Mouse (Mus musculus) limb, embryonic 14.5 days (tissue): ENCODE measurements around the gene Ildr1. TPM values are rescaled to one million over a fixed set of nuclear protein-coding genes. Genes with fewer than 3 reads are reported as not detected.

Experiments used
- ATAC-seq: fragments of 200-750 bp; cut with Nextera tagmentation; 2 replicates; pipeline ENCODE4 v1.8.0; 2017; ENCODE audit warnings: low read depth, moderate number of reproducible peaks, moderate TSS enrichment; ENCODE audit not compliant: low FRiP score
- DNase-seq: peaks from one replicate; pipeline ENCODE4 v3.0.0-alpha.2; 2015; ENCODE audit warnings: low spot score
- H3K27ac ChIP-seq: fragments of 300-500 bp; sonication (generic); replicated peaks from 2 replicates; pipeline ENCODE4 v1.5.1; 2014; ENCODE audit warnings: low read depth, mild to moderate bottlenecking, low read length, moderate library complexity, mixed read lengths
- H3K27me3 ChIP-seq: fragments of 300-500 bp; sonication (generic); 2 replicates; pipeline ENCODE4 v1.6.1; 2014; ENCODE audit warnings: low read length, mixed read lengths; ENCODE audit not compliant: control insufficient read depth, insufficient read depth
- H3K36me3 ChIP-seq: fragments of 300-500 bp; sonication (generic); 2 replicates; pipeline ENCODE4 v1.6.1; 2014; ENCODE audit warnings: mild to moderate bottlenecking, low read length, moderate library complexity, mixed read lengths; ENCODE audit not compliant: control insufficient read depth, insufficient read depth
- H3K4me1 ChIP-seq: fragments of 300-500 bp; sonication (generic); 2 replicates; pipeline ENCODE4 v1.6.1; 2014; ENCODE audit warnings: antibody characterized with exemption, low read length, mixed read lengths; ENCODE audit not compliant: control insufficient read depth, insufficient read depth
- H3K4me2 ChIP-seq: fragments of 300-500 bp; sonication (generic); replicated peaks from 2 replicates; pipeline ENCODE4 v1.6.1; 2014; ENCODE audit warnings: low read depth, mild to moderate bottlenecking, low read length, moderate library complexity; ENCODE audit not compliant: severe bottlenecking
- H3K4me3 ChIP-seq: fragments of 300-500 bp; sonication (generic); replicated peaks from 2 replicates; pipeline ENCODE4 v1.5.1; 2014; ENCODE audit warnings: low read length
- H3K9ac ChIP-seq: fragments of 300-500 bp; sonication (generic); 2 replicates; pipeline ENCODE4 v1.6.1; 2014; ENCODE audit warnings: mild to moderate bottlenecking, low read depth, low read length, moderate library complexity; ENCODE audit not compliant: severe bottlenecking
- H3K9me3 ChIP-seq: fragments of 300-500 bp; sonication (generic); 2 replicates; pipeline ENCODE4 v1.6.1; 2016; ENCODE audit warnings: low read length; ENCODE audit not compliant: control insufficient read depth
- POLR2A ChIP-seq: fragments of 200-500 bp; IDR thresholded peaks from 2 replicates; pipeline ENCODE4 v1.8.0; 2012; ENCODE audit warnings: inconsistent platforms, mild to moderate bottlenecking, moderate library complexity, borderline replicate concordance; ENCODE audit not compliant: insufficient read depth, insufficient read length; ENCODE audit errors: extremely low read depth
- WGBS: fragments of 180-500 bp; shearing (Covaris S2); extraction: QIAGEN DNeasy Blood & Tissue Kit; methylation state at CpG from one replicate; pipeline ENCODE4 v1.1.7; 2014; 5-methylcytosine and 5-hydroxymethylcytosine counted together
- polyA plus RNA-seq, 2 experiments: library from polyadenylated mRNA; depleted of rRNA in 1 of 2; stranded (reverse) in 1 of 2; unstranded in 1 of 2; fragments of >200 nt; fragmentation: Nextera tagmentation in 1 of 2; extraction: Ambion mirVana in 1 of 2; gene quantifications; 2 replicates each; pipeline versions ENCODE4 v1.2.1 to v1.2.3; 2012 to 2014

Ildr1 gene
- polyA plus RNA-seq, 2 experiments: 0.92 to 1.3 TPM

DNA sequence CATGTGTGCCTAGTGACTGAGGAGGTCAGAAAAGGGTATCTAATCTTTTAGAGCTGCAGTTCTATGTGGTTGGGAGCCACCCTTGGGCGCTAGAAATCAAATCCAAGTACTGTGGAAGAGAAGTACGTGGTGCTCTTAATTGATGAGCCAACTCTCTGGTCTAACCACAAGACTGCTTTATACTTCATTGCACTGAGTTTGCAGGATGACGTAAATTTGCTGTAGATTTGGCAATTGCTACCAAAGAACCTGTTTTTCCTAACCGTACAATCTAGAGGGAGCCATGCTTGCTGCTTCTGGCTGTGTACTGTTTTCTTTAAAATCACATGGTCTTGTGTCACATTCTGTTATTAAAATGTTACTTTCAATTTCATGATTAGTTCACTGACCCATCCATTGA is 37.9 kb upstream of the Ildr1 start:
- Histone ChIP-seq H3K9me3 (no peaks in the 10 kb centered on the region), H3K4me3 (no peak overlapping the region), H3K4me1 (no peaks in the 10 kb centered on the region), H3K4me2 (no peak overlapping the region), H3K36me3 (no peaks in the 10 kb centered on the region), H3K27ac (no peak overlapping the region), H3K9ac (no peak overlapping the region), H3K27me3 (no peaks in the 10 kb centered on the region)
- DNase-seq: no peak
- ATAC-seq: no peak
- 76% methylated on average over 4 of the region's 4 CpGs for WGBS
- TF ChIP-seq POLR2A: no peak

DNA sequence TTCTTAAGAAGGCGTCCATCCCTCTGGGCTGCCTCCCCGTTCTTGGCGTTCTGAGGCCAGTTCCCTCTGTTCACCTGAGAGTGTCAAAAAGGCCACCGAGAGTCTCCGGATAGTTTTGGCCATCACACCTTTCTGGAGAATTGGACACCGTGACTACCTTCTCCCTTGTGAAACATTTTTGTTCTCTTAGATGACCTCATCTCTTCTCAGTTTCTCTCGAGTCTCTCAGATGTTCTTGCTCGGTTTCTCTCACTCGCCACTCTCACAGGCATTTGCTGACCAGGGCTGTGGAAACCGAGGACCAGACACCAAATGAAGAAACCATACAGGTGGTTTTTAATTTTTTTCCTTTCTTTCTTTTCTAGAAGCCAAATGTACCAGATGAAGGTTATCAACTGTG is 32.4 kb upstream of the Ildr1 start:
- Histone ChIP-seq H3K27ac (no peak overlapping the region), H3K4me2 (no peak overlapping the region), H3K4me3 (no peak overlapping the region), H3K36me3 (no peaks in the 10 kb centered on the region), H3K27me3 (no peaks in the 10 kb centered on the region), H3K9ac (no peak overlapping the region), H3K9me3 (no peaks in the 10 kb centered on the region), H3K4me1 (no peaks in the 10 kb centered on the region)
- TF ChIP-seq POLR2A: no peak
- 85% methylated on average over 10 of the region's 10 CpGs for WGBS
- DNase-seq (no peak), ATAC-seq (no peak)

DNA sequence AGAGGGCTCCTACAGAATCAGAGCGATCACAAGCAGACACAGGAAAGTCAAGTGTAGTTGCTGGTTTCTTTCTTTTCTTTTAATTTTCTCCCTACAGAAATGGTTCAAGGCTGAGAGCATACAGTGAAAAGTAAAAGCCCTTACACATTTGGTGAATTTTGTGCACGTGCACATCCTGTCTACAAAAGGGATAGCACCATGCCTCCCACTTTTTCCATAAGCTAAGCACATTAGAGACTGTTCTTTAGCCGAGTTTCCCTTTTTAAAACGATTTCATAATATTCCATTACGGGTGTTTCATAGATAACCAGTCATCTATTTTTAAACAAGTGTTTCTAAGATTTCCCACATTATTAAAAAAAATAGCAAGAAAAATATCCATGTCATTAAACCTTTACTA is 30.3 kb upstream of the Ildr1 start:
- H3K27me3 ChIP-seq: no peaks in the 10 kb centered on the region
- no peaks in the 10 kb centered on the region for H3K36me3 ChIP-seq
- DNase-seq (no peak), ATAC-seq (no peak)
- no peaks in the 10 kb centered on the region for H3K9me3 ChIP-seq
- no peak overlapping the region for H3K4me3 ChIP-seq
- no peaks in the 10 kb centered on the region for H3K4me1 ChIP-seq
- 85% methylated on average over 5 of the region's 5 CpGs for WGBS
- no peak overlapping the region for H3K27ac ChIP-seq
- H3K4me2 ChIP-seq: no peak overlapping the region
- H3K9ac ChIP-seq: no peak overlapping the region
- TF ChIP-seq POLR2A: no peak

DNA sequence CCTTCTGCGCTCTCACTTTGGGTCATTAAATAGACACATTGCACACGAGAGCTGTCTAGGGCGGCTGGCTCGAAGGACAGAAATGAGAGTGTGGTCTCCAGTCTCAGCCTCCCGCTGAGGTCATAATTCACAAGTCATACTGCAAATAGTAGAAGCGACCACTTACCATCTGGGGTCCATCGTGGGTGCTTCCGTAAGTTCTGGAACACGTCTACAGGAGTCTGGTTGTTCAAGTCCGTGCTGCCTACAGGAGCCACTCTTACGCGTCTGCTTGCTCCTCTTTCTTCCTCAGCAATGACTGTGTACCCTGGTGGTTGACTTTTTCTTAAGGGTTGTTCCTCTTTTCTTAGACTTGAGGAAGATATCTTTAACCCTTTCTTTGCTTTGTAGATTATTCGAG is 28.0 kb upstream of the Ildr1 start, which contains the start of gene Cd86:
TSS of gene Cd86 (minus strand) at position 300 of the 400 bp plus-strand sequence.
- no peak for DNase-seq
- 83% methylated on average over 13 of the region's 13 CpGs for WGBS

DNA sequence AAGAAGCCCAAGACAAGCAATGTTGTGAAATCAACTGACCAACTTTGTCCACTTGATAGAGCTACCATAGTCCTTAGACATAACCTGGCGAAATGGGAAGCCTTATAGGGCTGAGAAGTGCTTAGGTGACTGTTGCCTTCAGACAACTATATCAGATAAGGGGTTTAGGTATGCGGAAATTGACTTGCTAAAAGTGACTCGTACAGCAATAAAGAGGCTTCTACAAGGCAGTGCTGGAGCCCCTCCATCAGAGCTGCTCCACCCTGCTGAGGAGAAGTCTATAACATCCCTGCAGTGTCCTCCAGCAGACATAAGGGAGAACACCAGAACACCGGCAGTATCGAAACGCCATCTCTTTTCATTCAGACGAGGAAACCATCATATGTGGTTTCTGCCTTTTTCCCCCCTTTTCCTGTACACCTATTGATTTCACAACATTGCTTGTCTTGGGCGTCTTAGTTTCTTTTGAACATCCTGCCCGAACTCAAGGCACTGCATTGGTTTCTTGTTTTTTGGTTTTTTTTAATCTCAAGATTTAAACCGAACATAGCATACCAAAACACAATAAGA is 27.2 kb upstream of the Ildr1 start:
- no peaks in the 10 kb centered on the region for H3K9me3 ChIP-seq
- DNase-seq: no peak
- no peak overlapping the region for H3K27ac ChIP-seq
- ATAC-seq: no peak
- H3K4me1 ChIP-seq: no peaks in the 10 kb centered on the region
- no peaks in the 10 kb centered on the region for H3K36me3 ChIP-seq
- no peak for TF ChIP-seq POLR2A
- no peaks in the 10 kb centered on the region for H3K27me3 ChIP-seq
- H3K9ac ChIP-seq: no peak overlapping the region
- H3K4me2 ChIP-seq: no peak overlapping the region
- WGBS: 88% methylated on average over 10 of the region's 10 CpGs
- H3K4me3 ChIP-seq: no peak overlapping the region

More for the DNA sequence above, 28.0 kb upstream of the Ildr1 start, which contains the start of gene Cd86:
- no peak for TF ChIP-seq POLR2A
- H3K4me3 ChIP-seq: no peak within 1 kb of the TSS
- no peak within 1 kb of the TSS for H3K9ac ChIP-seq
- no peaks in the 10 kb centered on the region for H3K27me3 ChIP-seq
- H3K27ac ChIP-seq: no peak within 1 kb of the TSS
- no peak for ATAC-seq
- H3K9me3 ChIP-seq: no peaks in the 10 kb centered on the region
- H3K36me3 ChIP-seq: no peaks in the 10 kb centered on the region
- no peaks in the 10 kb centered on the region for H3K4me1 ChIP-seq
- H3K4me2 ChIP-seq: no peak within 1 kb of the TSS

DNA sequence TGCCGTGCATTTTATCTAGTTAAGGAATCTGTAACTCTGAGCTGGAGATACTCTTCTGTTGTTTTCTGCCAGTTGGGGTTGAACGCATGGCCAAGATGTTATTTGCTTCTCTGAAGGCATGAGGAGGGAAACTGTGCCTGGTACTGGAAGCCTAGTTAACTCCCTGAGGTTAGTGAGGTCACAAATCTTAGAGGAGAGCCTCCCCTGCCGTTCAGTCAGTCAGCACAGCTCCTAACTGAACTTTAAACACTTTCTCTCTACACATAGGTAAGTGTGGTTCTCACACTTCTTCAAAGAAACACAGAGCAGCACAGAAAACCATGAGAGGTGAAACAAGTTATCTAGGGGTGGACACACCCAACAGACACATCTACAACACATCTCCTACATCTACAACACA is 23.2 kb upstream of the Ildr1 start:
- H3K4me3 ChIP-seq: no peak overlapping the region
- no peaks in the 10 kb centered on the region for H3K27me3 ChIP-seq
- DNase-seq (no peak), ATAC-seq (no peak)
- H3K9ac ChIP-seq: no peak overlapping the region
- H3K4me2 ChIP-seq: no peak overlapping the region
- no peaks in the 10 kb centered on the region for H3K9me3 ChIP-seq
- WGBS: 80% methylated on average over 3 of the region's 3 CpGs
- no peaks in the 10 kb centered on the region for H3K36me3 ChIP-seq
- H3K27ac ChIP-seq: no peak overlapping the region
- no peaks in the 10 kb centered on the region for H3K4me1 ChIP-seq
- no peak for TF ChIP-seq POLR2A
